11 mouse cellular contexts compared by ENCODE assay signal in the genomic region with DNA sequence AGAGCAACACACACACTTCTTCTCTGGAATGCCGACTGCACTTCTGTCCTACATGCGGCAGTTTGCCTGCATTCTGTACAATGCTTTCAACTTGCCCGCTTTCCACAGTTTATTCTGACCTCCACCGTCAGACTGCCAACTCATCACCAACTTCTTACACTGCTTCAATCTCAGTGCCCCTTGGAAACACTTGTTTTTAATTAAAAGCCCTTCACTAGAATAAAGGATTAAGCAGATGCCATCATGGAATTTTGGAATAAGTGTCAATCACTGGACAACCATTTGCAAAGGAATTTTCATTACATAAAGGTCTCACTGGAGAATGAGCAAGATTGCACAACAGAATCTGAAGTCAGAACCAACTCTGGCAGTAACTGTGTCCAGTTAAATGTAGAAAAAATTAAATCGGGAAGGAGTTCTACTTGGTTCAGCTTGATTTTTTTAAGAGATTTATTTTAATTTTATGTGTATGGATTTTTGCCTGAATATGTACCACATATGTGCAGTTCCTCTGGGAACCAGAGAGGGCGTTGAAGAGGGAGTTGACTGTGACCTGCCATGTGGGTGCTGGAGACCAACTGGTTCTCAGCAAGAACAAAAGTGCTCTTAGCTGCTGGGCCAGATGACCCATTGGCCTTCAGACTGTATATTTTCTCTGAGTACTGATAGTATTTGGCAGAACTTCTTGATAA.
DNase-seq lines count a peak whose midpoint lies in the region; ATAC-seq and TF ChIP-seq lines count a peak whose summit lies in the region.
"Had no signal": no experiment of that assay in that cellular context is flagged by ENCODE, and none has a peak within 500 bp of the region (broad histone marks: within the 10 kb centered on the region; RNA-seq: fewer than 3 reads in every experiment).

No protein-coding gene starts in this region.

- ATAC-seq in heart, embryonic 16.5 days (replicated peaks; ENCODE audit: extremely low read depth, insufficient read depth, low FRiP score), result 0 out of 2 replicates have a peak, but pooled peaks have one; percentile 3
- no peak for ATAC-seq in megakaryocyte-erythroid progenitor cell, adult 5-6 weeks (replicated peaks; ENCODE audit: low FRiP score, low TSS enrichment, poor library complexity, severe bottlenecking)
- ATAC-seq: Patski had no signal

- no peaks in the 10 kb centered on the region for H3K36me3 ChIP-seq in heart, embryonic 16.5 days (ENCODE audit: control insufficient read depth, insufficient read depth)
- H3K36me3 ChIP-seq: embryonic facial prominence, embryonic 15.5 days had no signal

- no peak overlapping the region for H3K4me3 ChIP-seq in layer of hippocampus, adult 2 months
- H3K4me3 ChIP-seq in heart, embryonic 16.5 days (ENCODE audit: low read length), result no peak overlapping the region
- H3K4me3 ChIP-seq: embryonic facial prominence, embryonic 15.5 days had no signal

- no peak for DNase-seq in layer of hippocampus, adult 2 months (ENCODE audit: low spot score in 2 of 2)
- DNase-seq in layer of hippocampus, postnatal 10 days (ENCODE audit: low spot score in 2 of 2), result no peak
- DNase-seq in adipocyte (ENCODE audit: low spot score), result peak; percentile 81
- peak; percentile 26 for DNase-seq in lung, postnatal 36 days
- no peak for DNase-seq in frontal cortex, postnatal 10 days (ENCODE audit: low spot score in 2 of 2)
- DNase-seq: cerebellum, adult 11 months had no signal

- peaks cover 57% of the 10 kb centered on the region for H3K4me1 ChIP-seq in heart, embryonic 16.5 days (ENCODE audit: control insufficient read depth, insufficient read depth, low read length)

- peak; percentile 60 for TF ChIP-seq CTCF in layer of hippocampus, adult 2 months (conservative IDR thresholded peaks at IDR 0.05)

- no peaks in the 10 kb centered on the region for H3K9me3 ChIP-seq in heart, embryonic 16.5 days (replicated peaks; ENCODE audit: control insufficient read depth, low read length)
- H3K9me3 ChIP-seq: embryonic facial prominence, embryonic 15.5 days had no signal

- WGBS in heart, embryonic 16.5 days, result 40% methylated on average over 6 of the region's 6 CpGs

- no peaks in the 10 kb centered on the region for H3K27me3 ChIP-seq in heart, embryonic 16.5 days (ENCODE audit: control insufficient read depth, insufficient read depth, low read length)
- H3K27me3 ChIP-seq: embryonic facial prominence, embryonic 15.5 days; Patski had no signal

- H3K27ac ChIP-seq in layer of hippocampus, adult 2 months, result no peak overlapping the region
- H3K27ac ChIP-seq in heart, embryonic 16.5 days (ENCODE audit: low read length), result peak overlapping the region; percentile 88
- H3K27ac ChIP-seq: embryonic facial prominence, embryonic 15.5 days had no signal

- H3K4me2 ChIP-seq in heart, embryonic 16.5 days (ENCODE audit: low read depth, low read length), result no peak overlapping the region
- H3K4me2 ChIP-seq: embryonic facial prominence, embryonic 15.5 days; midbrain, embryonic 11.5 days had no signal

- H3K9ac ChIP-seq in heart, embryonic 16.5 days (ENCODE audit: low read length), result no peak overlapping the region
- H3K9ac ChIP-seq: embryonic facial prominence, embryonic 15.5 days had no signal

Comparison
In these comparisons a context has a peak if more than half of its experiments do, and no peak if none do; other contexts are left out.
1. DNase-seq: peak in adipocyte (single experiment) and lung, postnatal 36 days (single experiment); none in layer of hippocampus, adult 2 months (0 of 2), layer of hippocampus, postnatal 10 days (0 of 2) and frontal cortex, postnatal 10 days (0 of 2).